Mouse (Mus musculus) CH12.LX (cell line): Measurements from ENCODE around the gene Gm49425. TPM values are rescaled to one million over a fixed set of nuclear protein-coding genes. Genes with fewer than 3 reads are reported as not detected.

ENCODE experiments used
- DNase-seq: peaks from one replicate; pipeline ENCODE4 v3.0.0-alpha.2; 2013; ENCODE audit errors: extremely low read depth
- H3K27ac ChIP-seq: 2 replicates; pipeline ENCODE4 v1.5.1; 2012; ENCODE audit warnings: low read depth, mild to moderate bottlenecking, control low read depth, moderate library complexity; ENCODE audit not compliant: insufficient read depth
- H3K27me3 ChIP-seq: replicated peaks from 2 replicates; pipeline ENCODE3; 2012; ENCODE audit warnings: inconsistent platforms
- H3K36me3 ChIP-seq, 2 experiments: replicated peaks in 1 of 2; 2 replicates each; pipeline versions ENCODE3 to v1.6.1; 2012; ENCODE audit warnings: inconsistent platforms in 1 of 2, low read length in 1 of 2, mild to moderate bottlenecking in 1 of 2, mixed read lengths in 1 of 2, moderate library complexity in 1 of 2; ENCODE audit not compliant: control insufficient read depth in 1 of 2, insufficient read depth in 1 of 2
- H3K4me1 ChIP-seq, 2 experiments: 2 replicates each; pipeline ENCODE4 v1.6.1; 2012; ENCODE audit warnings: inconsistent platforms in 1 of 2, moderate library complexity in 1 of 2; ENCODE audit not compliant: insufficient read depth in 2 of 2, control insufficient read depth in 1 of 2
- H3K4me2 ChIP-seq: 2 replicates; pipeline ENCODE4 v1.6.1; 2012; ENCODE audit warnings: low read depth, mild to moderate bottlenecking, control low read depth; ENCODE audit not compliant: poor library complexity, insufficient read depth, severe bottlenecking
- H3K4me3 ChIP-seq, 3 experiments: fragments of 150-350 bp in 1 of 3; sonication (generic) in 1 of 3; replicated peaks in 1 of 3; 2 replicates each; pipeline versions ENCODE3 to v1.5.1; 2011 to 2012; ENCODE audit warnings: low read depth in 2 of 3, low read length in 2 of 3, mild to moderate bottlenecking in 2 of 3, moderate library complexity in 2 of 3, control low read depth in 1 of 3, improper control_type of control experiment in 1 of 3, inconsistent platforms in 1 of 3, mixed read lengths in 1 of 3; ENCODE audit not compliant: poor library complexity in 1 of 3
- H3K79me2 ChIP-seq: replicated peaks from 2 replicates; pipeline ENCODE4 v1.6.1; 2012; ENCODE audit warnings: mild to moderate bottlenecking, moderate library complexity; ENCODE audit not compliant: control insufficient read depth, poor library complexity, insufficient read depth, severe bottlenecking; ENCODE audit errors: extremely low read depth
- H3K9ac ChIP-seq: 2 replicates; pipeline ENCODE4 v1.6.1; 2012; ENCODE audit warnings: low read depth, mild to moderate bottlenecking, control low read depth, moderate library complexity; ENCODE audit not compliant: insufficient read depth
- H3K9me3 ChIP-seq: replicated peaks from 2 replicates; pipeline ENCODE3; 2012; ENCODE audit warnings: low read length, inconsistent platforms, mixed read lengths
- CHD1 ChIP-seq: IDR thresholded peaks from 2 replicates; pipeline ENCODE4 v1.6.1; 2012; ENCODE audit warnings: low read depth, low read length, improper control_type of control experiment, inconsistent platforms
- CHD2 ChIP-seq: IDR thresholded peaks from 2 replicates; pipeline ENCODE4 v1.6.1; 2011; ENCODE audit warnings: low read length, improper control_type of control experiment
- E2F4 ChIP-seq: IDR thresholded peaks from 2 replicates; pipeline ENCODE4 v1.6.1; 2011; ENCODE audit warnings: low read depth, low read length, improper control_type of control experiment; ENCODE audit not compliant: insufficient replicate concordance
- ELF1 ChIP-seq: IDR thresholded peaks from 2 replicates; pipeline ENCODE4 v1.6.1; 2014; ENCODE audit warnings: low read depth, mild to moderate bottlenecking, inconsistent platforms, low read length, improper control_type of control experiment
- IRF4 ChIP-seq: IDR thresholded peaks from 2 replicates; pipeline ENCODE4 v1.6.1; 2014; ENCODE audit warnings: low read depth, mild to moderate bottlenecking, inconsistent platforms, low read length, improper control_type of control experiment
- JUN ChIP-seq: IDR thresholded peaks from 2 replicates; pipeline ENCODE4 v1.6.1; 2011; ENCODE audit warnings: low read depth, mild to moderate bottlenecking, low read length, improper control_type of control experiment, moderate library complexity; ENCODE audit not compliant: insufficient read depth
- JUND ChIP-seq: conservative IDR thresholded peaks from 2 replicates; pipeline ENCODE4 v1.6.1; 2011; ENCODE audit warnings: low read depth, low read length, improper control_type of control experiment
- MAX ChIP-seq: IDR thresholded peaks from 2 replicates; pipeline ENCODE4 v1.6.1; 2011; ENCODE audit warnings: low read length, improper control_type of control experiment
- MAZ ChIP-seq: IDR thresholded peaks from 2 replicates; pipeline ENCODE4 v1.6.1; 2012; ENCODE audit warnings: low read depth, mild to moderate bottlenecking, inconsistent platforms, low read length, improper control_type of control experiment, moderate library complexity
- MXI1 ChIP-seq: IDR thresholded peaks from 2 replicates; pipeline ENCODE4 v1.6.1; 2011; ENCODE audit warnings: mild to moderate bottlenecking, low read depth, low read length, improper control_type of control experiment
- NELFE ChIP-seq: IDR thresholded peaks from 2 replicates; pipeline ENCODE4 v1.6.1; 2011; ENCODE audit warnings: low read depth, low read length, improper control_type of control experiment
- POLR2A ChIP-seq: IDR thresholded peaks from 2 replicates; pipeline ENCODE4 v1.6.1; 2011; ENCODE audit warnings: low read depth, mild to moderate bottlenecking, improper control_type of control experiment, low read length
- POLR2AphosphoS2 ChIP-seq: IDR thresholded peaks from 2 replicates; pipeline ENCODE4 v1.6.1; 2011; ENCODE audit warnings: low read depth, low read length, improper control_type of control experiment
- RAD21 ChIP-seq: IDR thresholded peaks from 2 replicates; pipeline ENCODE4 v1.6.1; 2011; ENCODE audit warnings: low read depth, mild to moderate bottlenecking, low read length, improper control_type of control experiment, moderate library complexity
- SIN3A ChIP-seq: IDR thresholded peaks from 2 replicates; pipeline ENCODE4 v1.6.1; 2012; ENCODE audit warnings: low read length, improper control_type of control experiment, inconsistent platforms
- SMC3 ChIP-seq: IDR thresholded peaks from 2 replicates; pipeline ENCODE4 v1.6.1; 2011; ENCODE audit warnings: low read depth, low read length, improper control_type of control experiment
- TBP ChIP-seq: conservative IDR thresholded peaks from 2 replicates; pipeline ENCODE4 v1.6.1; 2011; ENCODE audit warnings: low read depth, low read length, improper control_type of control experiment
- TCF12 ChIP-seq: IDR thresholded peaks from 2 replicates; pipeline ENCODE4 v1.6.1; 2014; ENCODE audit warnings: low read depth, mild to moderate bottlenecking, inconsistent platforms, low read length, improper control_type of control experiment
- UBTF ChIP-seq: IDR thresholded peaks from 2 replicates; pipeline ENCODE4 v1.6.1; 2012; ENCODE audit warnings: low read depth, mild to moderate bottlenecking, inconsistent platforms, low read length, improper control_type of control experiment, moderate library complexity
- ZC3H11A ChIP-seq: IDR thresholded peaks from 2 replicates; pipeline ENCODE4 v1.6.1; 2012; ENCODE audit warnings: low read depth, mild to moderate bottlenecking, inconsistent platforms, low read length, improper control_type of control experiment
- ZKSCAN1 ChIP-seq: IDR thresholded peaks from 2 replicates; pipeline ENCODE4 v1.6.1; 2012; ENCODE audit warnings: low read depth, inconsistent platforms, low read length, improper control_type of control experiment, borderline replicate concordance
- ZMIZ1 ChIP-seq: IDR thresholded peaks from 2 replicates; pipeline ENCODE4 v1.6.1; 2012; ENCODE audit warnings: low read depth, mild to moderate bottlenecking, inconsistent platforms, low read length, improper control_type of control experiment
- dilution Hi-C: fragments of 300-500 bp; cut with MboI; formaldehyde crosslinking; loops from 2 replicates; pipeline ENCODE4 v1.14.3; 2020; ENCODE audit warnings: low sequenced_read_pairs; ENCODE audit not compliant: extremely low pct_unique_long_range_greater_than_20kb, extremely low pct_ligation_motif_present
- in situ Hi-C: fragments of 300-500 bp; cut with MboI; formaldehyde crosslinking; loops from 3 replicates; pipeline ENCODE4 v1.14.3; 2019; ENCODE audit warnings: low sequenced_read_pairs, low pct_ligation_motif_present, low pct_unique_long_range_greater_than_20kb, mixed read lengths
- polyA plus RNA-seq: library from polyadenylated mRNA; unstranded; fragments of >175 nt; gene quantifications from 2 replicates; pipeline ENCODE4 v1.2.1, GENCODE M21; 2012; ENCODE audit warnings: low read depth; ENCODE audit not compliant: insufficient read length
- total RNA-seq, 2 experiments: library from RNA; depleted of rRNA; stranded (reverse); fragments of 300-350 nt in 1 of 2; fragments of >200 nt in 1 of 2; gene quantifications; 2 replicates each; pipeline ENCODE4 v1.2.3; 2012 to 2014

Gm49425 gene
- total and polyA plus RNA-seq, 3 experiments: not detected

- no peak overlapping the region for H3K9ac ChIP-seq
- no peaks in the 10 kb centered on the region for H3K9me3 ChIP-seq
- no peaks in the 10 kb centered on the region for H3K79me2 ChIP-seq
- no peak overlapping the region for H3K4me3 ChIP-seq
- in situ Hi-C loops: no loop called here
- no peak overlapping the region for H3K4me2 ChIP-seq
- H3K36me3 ChIP-seq: no peaks in the 10 kb centered on the region
- dilution Hi-C loops: no loop called here
- DNase-seq: no peak
- H3K27me3 ChIP-seq: peaks cover 86% of the 10 kb centered on the region
- H3K4me1 ChIP-seq: peaks cover 3 to 13% of the 10 kb centered on the region in 2 experiments; a peak in 3 of 4 replicates
- H3K27ac ChIP-seq: no peak overlapping the region
- no peak for TF ChIP-seq TCF12
- no peak for TF ChIP-seq ELF1
- TF ChIP-seq TBP: no peak
- TF ChIP-seq JUND: no peak
- no peak for TF ChIP-seq NELFE
- TF ChIP-seq MXI1: no peak
Observed at GRCm38 (mm10) chr15:101485911-101486635, 31.0 kb downstream of the Gm49425 start.

- H3K4me3 ChIP-seq: no peak overlapping the region
- no peak overlapping the region for H3K9ac ChIP-seq
- no peaks in the 10 kb centered on the region for H3K9me3 ChIP-seq
- no peaks in the 10 kb centered on the region for H3K79me2 ChIP-seq
- in situ Hi-C loops: no loop called here
- H3K4me1 ChIP-seq: peaks cover 3 to 13% of the 10 kb centered on the region in 2 experiments; a peak in 3 of 4 replicates
- dilution Hi-C loops: no loop called here
- no peak overlapping the region for H3K27ac ChIP-seq
- H3K27me3 ChIP-seq: peaks cover 87% of the 10 kb centered on the region
- H3K36me3 ChIP-seq: no peaks in the 10 kb centered on the region
- no peak for DNase-seq
- no peak overlapping the region for H3K4me2 ChIP-seq
- no peak for TF ChIP-seq ZKSCAN1
- no peak for TF ChIP-seq TBP
- TF ChIP-seq ZC3H11A: no peak
- TF ChIP-seq POLR2A: no peak
- no peak for TF ChIP-seq TCF12
- no peak for TF ChIP-seq SIN3A
- TF ChIP-seq NELFE: no peak
Observed at GRCm38 (mm10) chr15:101484939-101485338, 32.1 kb downstream of the Gm49425 start.

GRCm38 (mm10) chr15:101483646-101484045, 33.4 kb downstream of the Gm49425 start:
- no peaks in the 10 kb centered on the region for H3K79me2 ChIP-seq
- no peak for DNase-seq
- TF ChIP-seq POLR2A: no peak
- no peak for TF ChIP-seq JUND
- no peak for TF ChIP-seq ELF1
- TF ChIP-seq TBP: no peak
- no peak for TF ChIP-seq MAZ
- TF ChIP-seq ZMIZ1: no peak
- TF ChIP-seq SMC3: no peak
- TF ChIP-seq MAX: no peak
- TF ChIP-seq RAD21: no peak
- no peak for TF ChIP-seq TCF12
- no peak for TF ChIP-seq POLR2AphosphoS2
- no peak for TF ChIP-seq IRF4
- TF ChIP-seq ZC3H11A: no peak
- no peak for TF ChIP-seq MXI1
- TF ChIP-seq CHD2: no peak
- no peak for TF ChIP-seq E2F4
- no peak for TF ChIP-seq CHD1
- no peak for TF ChIP-seq JUN
- TF ChIP-seq UBTF: no peak
- no peaks in the 10 kb centered on the region for H3K9me3 ChIP-seq
- H3K4me1 ChIP-seq: peaks cover 3 to 13% of the 10 kb centered on the region in 2 experiments; a peak in 3 of 4 replicates
- H3K36me3 ChIP-seq: no peaks in the 10 kb centered on the region
- H3K4me2 ChIP-seq: no peak overlapping the region
- no peak overlapping the region for H3K27ac ChIP-seq
- H3K27me3 ChIP-seq: peaks cover 90% of the 10 kb centered on the region
- H3K4me3 ChIP-seq: no peak overlapping the region
- H3K9ac ChIP-seq: no peak overlapping the region
- dilution Hi-C loops: no loop called here
- in situ Hi-C loops: no loop called here
